Mouse (Mus musculus) kidney, embryonic 14.5 days (tissue): ENCODE results near the gene Nrros. TPM values are rescaled to one million over a fixed set of nuclear protein-coding genes. Genes with fewer than 3 reads are reported as not detected.

ENCODE experiments used
- ATAC-seq: fragments of 200-750 bp; cut with Nextera tagmentation; 2 replicates; pipeline ENCODE4 v1.8.0; 2017; ENCODE audit warnings: moderate number of reproducible peaks, mild to moderate bottlenecking, moderate TSS enrichment, moderate library complexity; ENCODE audit not compliant: low FRiP score, low TSS enrichment
- H3K27ac ChIP-seq: fragments of 300-500 bp; sonication (generic); 2 replicates; pipeline ENCODE4 v1.5.1; 2014; ENCODE audit warnings: low read depth, mild to moderate bottlenecking, low read length, moderate library complexity, mixed read lengths
- H3K27me3 ChIP-seq: fragments of 300-500 bp; sonication (generic); 2 replicates; pipeline ENCODE4 v1.6.1; 2014; ENCODE audit warnings: mild to moderate bottlenecking, low read length; ENCODE audit not compliant: control insufficient read depth, insufficient read depth
- H3K36me3 ChIP-seq: fragments of 300-500 bp; sonication (generic); 2 replicates; pipeline ENCODE4 v1.6.1; 2014; ENCODE audit warnings: low read length, mixed read lengths; ENCODE audit not compliant: control insufficient read depth, insufficient read depth
- H3K4me1 ChIP-seq: fragments of 300-500 bp; sonication (generic); 2 replicates; pipeline ENCODE4 v1.6.1; 2014; ENCODE audit warnings: low read length, mixed read lengths; ENCODE audit not compliant: control insufficient read depth, insufficient read depth
- H3K4me2 ChIP-seq: fragments of 300-500 bp; sonication (generic); replicated peaks from 2 replicates; pipeline ENCODE4 v1.6.1; 2014; ENCODE audit warnings: low read depth, mild to moderate bottlenecking, low read length
- H3K4me3 ChIP-seq: fragments of 300-500 bp; sonication (generic); 2 replicates; pipeline ENCODE4 v1.5.1; 2014; ENCODE audit warnings: mild to moderate bottlenecking, low read length
- H3K9ac ChIP-seq: fragments of 300-500 bp; sonication (generic); 2 replicates; pipeline ENCODE4 v1.6.1; 2014; ENCODE audit warnings: low read depth, mild to moderate bottlenecking, low read length, moderate library complexity
- H3K9me3 ChIP-seq: fragments of 300-500 bp; sonication (generic); 2 replicates; pipeline ENCODE4 v1.6.1; 2016; ENCODE audit warnings: low read length; ENCODE audit not compliant: control insufficient read depth
- WGBS: fragments of 180-500 bp; shearing (Covaris S2); extraction: QIAGEN DNeasy Blood & Tissue Kit; methylation state at CpG from one replicate; pipeline ENCODE4 v1.1.7; 2014; 5-methylcytosine and 5-hydroxymethylcytosine counted together
- polyA plus RNA-seq: library from polyadenylated mRNA; unstranded; fragments of >200 nt; fragmentation: Nextera tagmentation; extraction: Ambion mirVana; gene quantifications from 2 replicates; pipeline ENCODE4 v1.2.1, GENCODE M21; 2014

Gene Nrros
- 14.4 and 18.7 TPM in 2 replicates for polyA plus RNA-seq

- H3K4me1 ChIP-seq: 0 out of 2 replicates have a peak, but pooled peaks cover 12% of the 10 kb centered on the region
- H3K27ac ChIP-seq: peak within 1 kb of the TSS; percentile 17; the same call in 1 of the 2 replicates
- H3K9me3 ChIP-seq: no peaks in the 10 kb centered on the region
- H3K4me3 ChIP-seq: peak within 1 kb of the TSS; percentile 43
- H3K36me3 ChIP-seq: no peaks in the 10 kb centered on the region
- no peaks in the 10 kb centered on the region for H3K27me3 ChIP-seq
- H3K4me2 ChIP-seq: peak within 1 kb of the TSS; percentile 74
- WGBS: 2% methylated on average over 25 of the region's 25 CpGs
- peak within 1 kb of the TSS; percentile 58 for H3K9ac ChIP-seq
- peak; percentile 47; the same call in 1 of the 2 replicates for ATAC-seq
Measured at GRCm38 (mm10) chr16:32165281-32165821, at the start of gene Nrros. Nrros (minus strand) TSS chr16:32165594.

DNA sequence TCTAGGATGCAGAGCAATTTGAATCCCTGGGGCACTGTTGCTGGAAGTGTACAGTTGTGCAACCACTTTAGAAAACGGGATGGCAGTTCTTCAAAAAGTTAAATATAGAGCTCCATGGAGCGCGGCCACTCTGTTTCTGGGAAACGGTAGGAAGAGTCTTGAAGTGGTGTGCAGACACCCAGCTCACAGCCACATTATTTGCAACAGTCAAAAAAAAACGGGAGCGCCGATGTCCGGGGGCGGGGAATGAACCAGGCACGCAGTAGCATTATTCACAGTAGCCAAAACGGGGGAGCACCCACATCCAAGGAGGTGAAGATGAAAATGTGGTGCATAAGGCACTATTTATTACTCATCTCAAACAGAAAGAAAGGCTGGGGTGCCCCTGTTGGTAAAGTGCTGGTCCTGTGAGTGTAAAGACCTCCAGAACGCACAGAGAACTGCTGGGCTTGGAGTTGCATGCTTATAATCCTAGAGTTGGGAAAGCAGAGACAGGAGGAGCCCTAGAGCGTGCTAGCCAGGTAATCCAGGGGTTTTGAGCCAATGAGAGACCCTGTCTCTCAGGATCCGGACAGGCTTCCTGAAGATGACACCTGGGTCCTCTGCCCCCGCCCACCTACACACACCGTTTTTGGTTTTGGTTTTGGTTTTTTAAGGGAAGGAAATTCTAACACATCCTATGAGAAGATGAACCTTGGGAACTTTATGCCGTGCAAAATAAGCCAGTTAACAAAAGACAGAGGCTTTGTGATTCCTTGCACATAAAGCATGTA, 49.6 kb upstream of the Nrros start:
- H3K4me2 ChIP-seq: no peak overlapping the region
- 0 out of 2 replicates have a peak, but pooled peaks cover under 1% of the 10 kb centered on the region for H3K9me3 ChIP-seq
- 73% methylated on average over 17 of the region's 17 CpGs for WGBS
- H3K9ac ChIP-seq: no peak overlapping the region
- ATAC-seq: no peak
- H3K4me3 ChIP-seq: no peak overlapping the region
- no peak overlapping the region for H3K27ac ChIP-seq
- no peaks in the 10 kb centered on the region for H3K4me1 ChIP-seq
- no peaks in the 10 kb centered on the region for H3K27me3 ChIP-seq
- H3K36me3 ChIP-seq: no peaks in the 10 kb centered on the region

DNA sequence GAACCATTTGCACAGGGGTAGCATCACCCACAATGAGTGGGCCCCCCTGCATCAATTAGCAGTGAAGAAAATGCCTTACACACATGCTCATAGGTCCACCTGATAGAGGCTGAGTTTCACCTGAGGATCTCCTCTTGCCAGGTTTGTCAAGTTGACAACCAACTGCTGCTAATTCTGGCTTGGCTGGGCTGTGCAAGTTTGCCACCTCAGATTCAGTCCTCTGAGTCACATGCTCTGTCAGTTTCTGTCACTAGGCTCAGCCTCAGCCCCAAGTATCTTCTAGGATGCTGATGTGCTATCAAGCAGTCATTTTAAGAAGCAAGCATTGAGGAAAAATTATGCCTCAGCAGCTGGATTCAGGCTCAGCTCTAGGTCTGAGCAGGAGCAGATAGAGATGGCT, 48.8 kb upstream of the Nrros start:
- ATAC-seq: no peak

DNA sequence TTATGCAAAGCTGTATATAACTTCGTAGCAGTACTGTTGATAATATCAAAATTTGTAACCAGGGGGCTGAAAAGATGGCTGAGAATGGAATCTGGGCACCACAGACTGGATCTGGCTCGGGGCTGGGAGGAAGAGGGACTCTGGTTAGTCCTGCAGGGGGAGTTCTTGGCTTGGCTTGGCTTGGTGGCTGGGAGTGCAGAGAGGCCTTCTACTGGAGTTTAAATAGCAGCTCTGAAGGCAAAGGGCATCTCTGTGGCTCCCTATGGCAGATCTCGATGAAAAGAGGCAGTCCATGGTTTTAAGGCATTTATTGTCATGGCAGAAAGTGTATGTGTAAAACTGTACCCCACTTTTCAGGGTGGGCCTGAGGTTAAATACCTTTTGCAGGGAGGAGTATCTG, 39.5 kb upstream of the Nrros start:
- no peaks in the 10 kb centered on the region for H3K27me3 ChIP-seq
- no peak for ATAC-seq
- no peaks in the 10 kb centered on the region for H3K4me1 ChIP-seq
- H3K4me3 ChIP-seq: no peak overlapping the region
- no peak overlapping the region for H3K4me2 ChIP-seq
- no peak overlapping the region for H3K27ac ChIP-seq
- peaks cover 10% of the 10 kb centered on the region for H3K9me3 ChIP-seq
- no peak overlapping the region for H3K9ac ChIP-seq
- no peaks in the 10 kb centered on the region for H3K36me3 ChIP-seq
- WGBS: 64% methylated on average over 3 of the region's 3 CpGs

More for the DNA sequence above, 48.8 kb upstream of the Nrros start:
- no peak overlapping the region for H3K4me2 ChIP-seq
- no peak overlapping the region for H3K9ac ChIP-seq
- no peaks in the 10 kb centered on the region for H3K27me3 ChIP-seq
- H3K27ac ChIP-seq: no peak overlapping the region
- H3K9me3 ChIP-seq: peaks cover 7% of the 10 kb centered on the region
- H3K4me1 ChIP-seq: no peaks in the 10 kb centered on the region
- no peaks in the 10 kb centered on the region for H3K36me3 ChIP-seq
- no peak overlapping the region for H3K4me3 ChIP-seq

DNA sequence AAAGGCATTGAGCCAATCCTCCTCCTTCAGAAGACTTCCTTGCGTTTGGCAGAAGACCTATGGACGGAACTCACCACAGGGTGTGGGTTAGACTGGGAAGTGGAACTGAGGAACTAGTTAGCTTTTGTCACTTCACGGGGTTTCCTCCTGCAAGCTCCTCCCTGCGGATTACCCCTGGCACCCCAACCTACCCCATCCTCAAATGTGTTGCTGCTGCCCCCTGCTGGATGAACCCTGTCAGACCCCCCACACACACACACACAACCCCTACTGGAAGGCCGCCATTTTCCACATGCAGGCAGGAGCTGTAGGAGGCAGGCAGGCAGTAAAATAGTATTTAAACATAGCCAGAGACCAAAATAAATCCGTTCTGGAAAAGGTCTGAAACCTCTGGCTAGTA, 37.3 kb upstream of the Nrros start:
- Histone ChIP-seq H3K27ac (no peak overlapping the region), H3K9ac (no peak overlapping the region)

DNA sequence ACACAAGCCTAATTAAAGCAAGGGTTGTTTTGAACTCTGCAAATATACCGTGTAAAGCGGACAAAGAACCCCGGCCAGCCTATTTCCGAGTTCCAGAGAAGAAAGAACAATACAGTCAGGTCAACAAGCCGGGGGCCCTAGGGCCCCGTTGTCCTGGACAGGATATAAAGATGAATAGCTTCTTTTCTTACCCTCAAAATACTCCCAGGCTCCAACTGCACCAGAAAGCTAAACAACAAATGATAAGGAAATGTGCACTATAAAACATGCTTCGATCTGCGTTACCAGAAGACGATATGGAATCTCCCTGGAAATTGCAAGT, 35.6 kb upstream of the Nrros start:
- peak; percentile 32; the same call in 1 of the 2 replicates for ATAC-seq
- peak overlapping the region; percentile 35 for H3K4me2 ChIP-seq
- H3K9ac ChIP-seq: no peak overlapping the region; the same call in 1 of the 2 replicates
- peak overlapping the region; percentile 67; the same call in 1 of the 2 replicates for H3K27ac ChIP-seq
- no peak overlapping the region; the same call in 1 of the 2 replicates for H3K4me3 ChIP-seq
- H3K4me1 ChIP-seq: no peaks in the 10 kb centered on the region
- H3K9me3 ChIP-seq: no peaks in the 10 kb centered on the region
- 45% methylated on average over 9 of the region's 9 CpGs for WGBS
- H3K36me3 ChIP-seq: no peaks in the 10 kb centered on the region
- no peaks in the 10 kb centered on the region for H3K27me3 ChIP-seq

More for the DNA sequence above, 37.3 kb upstream of the Nrros start:
- Histone ChIP-seq H3K36me3 (no peaks in the 10 kb centered on the region), H3K9me3 (no peaks in the 10 kb centered on the region), H3K27me3 (no peaks in the 10 kb centered on the region), H3K4me2 (no peak overlapping the region), H3K4me3 (no peak overlapping the region), H3K4me1 (no peaks in the 10 kb centered on the region)
- WGBS: 81% methylated on average over 6 of the region's 6 CpGs
- no peak for ATAC-seq

- Histone ChIP-seq H3K36me3 (no peaks in the 10 kb centered on the region), H3K9ac (peak overlapping the region; percentile 20; the same call in 1 of the 2 replicates), H3K4me2 (peak overlapping the region; percentile 35), H3K27me3 (no peaks in the 10 kb centered on the region), H3K9me3 (no peaks in the 10 kb centered on the region), H3K27ac (peak overlapping the region; percentile 67), H3K4me1 (no peaks in the 10 kb centered on the region), H3K4me3 (peak overlapping the region; percentile 11)
- peak; percentile 81 for ATAC-seq
- 34% methylated on average over 21 of the region's 21 CpGs for WGBS
Measured at GRCm38 (mm10) chr16:32200256-32201003, 35.0 kb upstream of the Nrros start.

- Histone ChIP-seq H3K9ac (no peak overlapping the region), H3K36me3 (no peaks in the 10 kb centered on the region), H3K27ac (no peak overlapping the region), H3K27me3 (no peaks in the 10 kb centered on the region), H3K4me1 (no peaks in the 10 kb centered on the region), H3K9me3 (no peaks in the 10 kb centered on the region), H3K4me2 (no peak overlapping the region), H3K4me3 (no peak overlapping the region)
- no peak for ATAC-seq
- 67% methylated on average over 12 of the region's 12 CpGs for WGBS
Measured at GRCm38 (mm10) chr16:32190011-32190441, 24.6 kb upstream of the Nrros start.
